Mouse (Mus musculus): Measurements from ENCODE around the gene Olfr295. TPM values are rescaled to one million over a fixed set of nuclear protein-coding genes. Genes with fewer than 3 reads are reported as not detected.

Gene Olfr295
- total RNA-seq (2021), result not detected in 2 replicates
- long read RNA-seq, result 0 reads

GRCm38 (mm10) chr7:86583562-86583961 is at the start of gene Olfr295:
Gene Olfr295, plus strand, starts transcription at chr7:86583862.
- DNase-seq, result no peak

GRCm38 (mm10) chr7:86616543-86616942 is 32.9 kb downstream of the Olfr295 start, which contains the start of gene Olfr294:
Gene Olfr294, minus strand, starts transcription at chr7:86616643.
- DNase-seq, result no peak

Other genes starting within 250 kb of the Olfr295 start
- not detected in 2 replicates for gene Olfr307, start 246.3 kb upstream of the Olfr295 start, total RNA-seq (2021)
- gene Olfr305, start 216.9 kb upstream of the Olfr295 start, total RNA-seq (2021), result not detected in 2 replicates
- not detected in 2 replicates for gene Olfr304, start 197.2 kb upstream of the Olfr295 start, total RNA-seq (2021)
- not detected in 2 replicates for gene Olfr303, start 186.1 kb upstream of the Olfr295 start, total RNA-seq (2021)
- gene Olfr301, start 180.0 kb upstream of the Olfr295 start, total RNA-seq (2021), result not detected in 2 replicates
- not detected in 2 replicates for gene Olfr299, start 123.9 kb upstream of the Olfr295 start, total RNA-seq (2021)
- gene Olfr298, start 91.4 kb upstream of the Olfr295 start, total RNA-seq (2021), result not detected in 2 replicates
- not detected in 2 replicates for gene Olfr297, start 63.9 kb upstream of the Olfr295 start, total RNA-seq (2021)
- not detected in 2 replicates for gene Olfr294, start 32.8 kb downstream of the Olfr295 start, total RNA-seq (2021)
- not detected in 2 replicates for gene Olfr293, start 65.2 kb downstream of the Olfr295 start, total RNA-seq (2021)
- not detected in 2 replicates for gene Olfr292, start 104.5 kb downstream of the Olfr295 start, total RNA-seq (2021)
- 0.38 and 0.64 TPM in 2 replicates for gene Folh1, start 192.1 kb downstream of the Olfr295 start, total RNA-seq (2021)
- not detected in 2 replicates for gene Vmn2r77, start 211.2 kb downstream of the Olfr295 start, total RNA-seq (2021)